Mouse (Mus musculus): ENCODE data around the gene Cd6. TPM values are rescaled to one million over a fixed set of nuclear protein-coding genes. Genes with fewer than 3 reads are reported as not detected.
A peak's percentile ranks its signal among the peaks of the same experiment; 100 is the strongest.

Cd6 gene
- total RNA-seq, 2 experiments from 2014 or later, result 0.21 to 3.8 TPM

DNA sequence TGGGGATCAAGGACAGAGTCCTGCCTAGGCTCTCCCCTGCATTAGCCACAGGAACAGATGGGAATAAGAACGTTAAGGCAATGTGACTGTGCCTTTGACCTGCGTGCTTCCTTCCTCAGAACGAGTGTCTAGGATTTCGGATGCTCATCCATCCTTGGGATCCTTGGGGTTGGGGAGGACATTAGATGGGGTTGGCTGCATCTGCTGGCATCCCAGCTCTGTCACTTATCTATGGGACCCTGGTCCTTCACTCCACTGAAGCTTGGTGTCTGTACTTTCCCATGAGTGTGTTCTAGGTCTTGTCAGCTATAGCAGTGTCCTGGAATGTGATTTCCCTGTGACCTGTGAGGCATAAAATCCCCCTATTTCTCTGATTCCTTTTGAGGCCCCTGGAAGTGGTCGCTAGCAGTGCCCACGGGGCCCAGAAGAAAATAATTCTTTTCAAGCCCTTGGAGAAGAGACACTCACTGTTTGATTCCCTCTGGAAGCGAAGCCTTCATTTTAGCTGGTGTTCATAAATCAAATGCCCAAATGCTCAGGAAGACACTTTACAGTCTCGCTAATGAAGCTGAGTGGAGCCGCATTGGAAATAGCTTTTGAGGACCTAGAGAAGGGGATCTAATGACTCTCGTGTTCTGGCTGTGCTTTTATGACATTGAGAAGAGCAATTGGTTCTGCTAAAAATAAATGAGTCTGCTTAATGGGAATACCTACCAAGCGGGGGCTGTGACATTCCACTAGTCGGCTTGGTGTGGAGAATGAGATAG is 60.2 kb downstream of the Cd6 start:
- no peak for ATAC-seq (replicated peaks; ENCODE audit: poor library complexity, severe bottlenecking)

DNA sequence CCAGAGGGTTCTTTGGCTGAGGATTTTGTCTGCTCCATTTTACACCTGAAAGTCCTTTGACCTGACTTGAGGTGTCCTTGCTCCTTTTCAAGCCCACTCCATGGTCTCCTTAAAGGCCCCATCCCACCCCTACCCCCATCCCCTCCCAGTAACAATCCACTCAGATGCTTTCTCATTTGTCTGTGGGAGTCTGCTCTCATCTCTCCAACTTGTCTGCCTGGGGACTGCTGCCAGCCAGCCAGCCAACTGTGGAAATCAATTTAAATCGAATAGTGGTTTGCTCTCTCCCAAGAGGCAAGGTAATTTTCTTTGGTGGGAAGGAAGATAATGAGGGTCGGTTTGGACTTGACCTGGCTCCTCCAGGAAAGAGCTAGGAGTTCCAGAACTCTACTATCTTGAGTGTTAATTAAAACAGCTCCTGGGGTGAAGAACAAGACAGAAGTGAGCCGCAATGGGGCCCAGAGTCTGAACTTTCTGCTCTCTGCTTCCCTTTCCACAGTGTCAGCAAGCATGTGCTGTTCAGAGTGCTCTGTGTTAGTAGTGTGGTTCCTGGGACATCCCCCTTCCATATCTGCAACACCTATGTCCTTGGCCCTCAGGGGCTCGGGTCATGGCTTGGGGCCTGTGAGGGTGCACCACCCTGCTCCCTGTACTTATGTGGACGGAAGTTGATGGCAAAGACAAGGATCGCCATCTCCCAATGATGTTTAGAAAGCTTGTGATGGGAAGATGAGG is 61.0 kb downstream of the Cd6 start:
- no peak for ATAC-seq (replicated peaks; ENCODE audit: poor library complexity, severe bottlenecking)

DNA sequence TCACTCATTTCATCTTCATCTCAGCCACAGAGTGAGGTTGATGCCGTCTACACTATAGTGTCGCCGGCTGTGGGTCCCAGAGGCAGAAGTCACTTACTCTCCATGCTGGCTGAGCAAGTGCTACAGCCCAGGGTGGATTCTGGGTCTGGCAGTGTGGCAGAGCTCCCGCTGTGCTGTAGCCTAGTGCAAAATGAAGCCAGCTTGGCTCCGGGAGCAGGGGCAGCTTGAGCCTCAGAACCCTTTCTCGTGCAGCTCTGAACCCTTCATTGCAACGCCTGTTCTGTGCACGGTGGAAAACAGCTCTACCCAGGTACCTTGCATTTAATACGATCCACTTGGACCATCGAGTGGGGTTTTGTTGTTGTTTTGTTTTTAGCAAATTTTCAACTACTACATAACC is 62.2 kb downstream of the Cd6 start:
- no peak for ATAC-seq (replicated peaks; ENCODE audit: poor library complexity, severe bottlenecking)

DNA sequence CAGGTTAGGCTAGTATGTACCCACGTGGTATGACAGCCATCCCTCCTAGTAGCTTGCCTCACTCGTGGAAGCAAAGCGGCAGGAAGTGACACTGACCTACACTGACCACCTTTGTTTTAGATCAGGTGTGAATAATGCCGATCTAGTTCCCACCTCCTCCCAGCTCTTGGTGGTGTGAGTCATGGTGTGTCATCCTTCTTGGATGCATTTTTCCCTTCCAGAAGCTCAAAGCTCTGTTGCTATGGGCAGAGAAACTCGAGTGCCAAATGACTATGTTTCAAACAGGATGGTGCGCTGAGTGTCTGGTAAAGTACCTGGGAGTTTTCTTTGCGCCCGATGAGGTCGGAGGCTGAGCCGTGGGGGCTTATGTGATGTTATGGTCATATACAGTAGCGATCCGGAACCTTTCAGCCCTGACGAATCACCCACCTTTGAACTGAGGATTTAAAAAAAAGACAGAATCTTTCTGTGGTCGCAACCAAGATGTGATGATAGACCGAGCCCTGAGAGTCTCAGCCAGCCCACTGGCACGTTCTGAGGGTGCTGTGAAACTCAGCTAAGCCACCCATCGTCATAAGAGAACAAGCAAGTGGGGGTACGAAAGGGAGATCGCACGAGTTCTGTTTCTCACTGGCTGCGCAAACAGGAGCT is 66.4 kb downstream of the Cd6 start:
- no peak for ATAC-seq (replicated peaks; ENCODE audit: poor library complexity, severe bottlenecking)

DNA sequence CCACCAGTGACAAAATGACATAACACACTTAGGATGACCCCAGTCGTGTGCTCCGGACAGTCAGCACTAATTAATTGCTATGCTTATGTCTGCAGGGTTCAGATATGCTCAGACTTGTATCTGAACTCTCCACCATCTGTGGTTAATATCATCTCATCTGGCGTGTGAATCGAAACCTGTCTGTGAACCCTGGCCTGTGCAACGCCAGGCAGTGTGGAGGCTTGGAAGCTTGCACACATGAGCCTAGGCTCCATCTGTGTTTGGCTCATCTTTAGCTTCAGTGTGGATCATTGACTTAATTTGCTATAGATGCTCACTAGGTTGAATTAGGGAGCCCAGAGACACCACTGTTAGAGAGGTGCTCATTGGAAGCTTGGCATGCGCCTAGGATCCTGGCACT is 67.4 kb downstream of the Cd6 start:
- no peak for ATAC-seq (replicated peaks; ENCODE audit: poor library complexity, severe bottlenecking)

DNA sequence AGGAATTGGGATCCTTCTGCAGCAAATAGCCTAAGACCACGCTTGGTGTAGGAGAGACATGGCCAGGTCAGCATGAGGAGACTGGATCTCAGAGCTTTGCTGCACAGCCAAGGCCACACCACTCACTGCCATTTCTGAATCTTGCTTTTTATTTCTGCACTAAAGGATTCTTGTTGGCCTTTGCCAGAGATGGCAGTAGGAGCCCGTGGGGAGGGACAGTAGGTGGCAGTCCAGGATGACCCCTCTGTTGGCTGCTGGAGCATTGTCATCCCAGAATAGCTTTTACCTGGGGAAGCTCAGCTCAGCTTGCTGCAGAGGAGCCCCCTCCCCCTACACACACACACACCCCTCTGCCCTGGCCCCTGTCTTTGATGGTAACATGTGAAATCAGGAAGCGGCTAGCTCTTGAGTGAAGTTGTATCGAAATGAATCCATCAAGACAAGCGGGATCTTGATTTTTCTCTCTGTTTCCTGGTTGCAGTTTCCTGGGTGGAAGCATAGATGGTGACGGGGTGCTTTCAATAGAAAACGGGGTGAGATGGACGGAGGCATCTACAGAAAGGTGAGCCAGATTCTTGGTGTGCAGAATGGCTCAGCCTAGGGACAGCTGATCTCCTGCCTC is 68.0 kb downstream of the Cd6 start:
- no peak for ATAC-seq (replicated peaks; ENCODE audit: poor library complexity, severe bottlenecking)

DNA sequence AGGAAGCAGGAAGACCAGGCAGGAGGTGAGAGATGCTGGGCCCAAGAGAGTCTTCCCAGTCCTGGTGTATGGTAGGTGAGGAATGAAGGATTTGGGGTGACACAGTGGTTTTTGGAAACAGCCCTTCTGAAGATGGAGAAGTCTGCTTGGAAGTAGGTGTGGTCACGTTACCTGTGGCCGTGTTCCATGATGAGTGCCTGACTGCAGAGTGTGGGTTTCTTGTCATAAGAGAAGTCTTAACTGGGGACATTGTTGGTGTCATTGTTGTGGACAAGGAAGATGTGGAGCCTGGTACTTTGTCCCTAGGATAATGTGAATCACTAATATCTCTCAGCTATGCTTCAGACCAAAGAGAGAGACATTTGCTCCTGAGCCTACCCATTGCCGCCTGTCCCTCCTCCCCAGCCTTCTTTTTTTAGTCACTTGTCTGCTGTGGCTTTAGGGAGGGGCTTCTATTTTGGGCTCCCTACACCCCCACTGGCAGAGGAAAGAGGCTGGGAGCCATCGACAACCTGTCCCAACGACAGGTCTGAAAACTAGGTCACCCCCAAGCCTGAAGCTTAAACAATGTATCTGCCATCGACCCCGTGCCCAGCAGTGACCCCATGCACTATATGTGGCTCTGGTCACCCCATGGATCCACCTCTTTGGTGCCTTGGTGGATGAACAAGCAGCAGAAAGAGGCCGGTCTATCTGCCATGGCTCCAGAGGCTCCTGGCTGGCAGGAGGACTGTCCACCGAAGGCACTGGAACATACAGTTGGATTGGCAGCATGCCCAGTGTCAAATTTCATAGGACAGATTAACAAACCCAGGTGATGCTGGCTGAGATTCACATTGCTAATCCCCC is 69.7 kb downstream of the Cd6 start:
- no peak for ATAC-seq (replicated peaks; ENCODE audit: poor library complexity, severe bottlenecking)

DNA sequence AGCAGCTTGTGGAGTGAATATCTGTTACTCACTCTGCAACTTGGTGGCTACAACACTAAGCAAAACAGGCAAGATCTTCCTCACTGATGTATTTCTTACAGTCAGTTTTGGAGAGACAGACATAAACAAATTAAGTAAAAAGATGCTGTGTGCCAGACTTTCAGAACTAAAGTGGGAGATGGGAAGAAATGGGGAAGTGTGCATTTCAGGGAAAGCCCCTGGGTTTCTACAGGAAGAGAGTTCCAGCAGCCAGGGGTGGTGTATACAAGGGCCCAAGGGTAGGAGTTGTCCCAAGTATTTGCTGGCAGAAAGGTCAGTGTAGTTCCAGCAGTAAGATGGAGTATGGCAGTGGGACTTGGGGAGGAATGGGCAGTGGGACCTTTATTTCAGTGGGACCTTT is 70.3 kb downstream of the Cd6 start:
- 0 out of 2 replicates have a peak, but pooled peaks have one; percentile 40 for ATAC-seq (replicated peaks; ENCODE audit: poor library complexity, severe bottlenecking)

DNA sequence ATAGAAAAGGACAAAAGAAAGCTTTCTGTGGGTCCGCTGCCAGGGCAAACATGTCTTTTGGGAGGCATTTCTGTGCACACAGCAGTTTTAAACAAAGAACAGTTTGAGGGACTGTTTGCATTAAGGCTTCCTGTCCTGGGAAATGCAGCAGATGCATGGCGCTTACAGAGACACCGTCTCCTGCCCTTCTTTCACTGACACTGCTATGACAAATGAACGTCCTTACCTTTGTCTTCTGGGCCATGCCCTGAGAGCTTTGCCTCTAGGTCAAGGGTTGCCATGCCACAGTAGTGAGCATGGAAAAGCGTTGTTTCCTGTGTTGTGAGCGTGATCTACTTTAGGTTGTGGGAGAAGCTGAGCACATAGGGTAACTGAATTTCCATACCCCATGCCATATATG is 71.2 kb downstream of the Cd6 start:
- ATAC-seq (replicated peaks; ENCODE audit: poor library complexity, severe bottlenecking), result no peak

DNA sequence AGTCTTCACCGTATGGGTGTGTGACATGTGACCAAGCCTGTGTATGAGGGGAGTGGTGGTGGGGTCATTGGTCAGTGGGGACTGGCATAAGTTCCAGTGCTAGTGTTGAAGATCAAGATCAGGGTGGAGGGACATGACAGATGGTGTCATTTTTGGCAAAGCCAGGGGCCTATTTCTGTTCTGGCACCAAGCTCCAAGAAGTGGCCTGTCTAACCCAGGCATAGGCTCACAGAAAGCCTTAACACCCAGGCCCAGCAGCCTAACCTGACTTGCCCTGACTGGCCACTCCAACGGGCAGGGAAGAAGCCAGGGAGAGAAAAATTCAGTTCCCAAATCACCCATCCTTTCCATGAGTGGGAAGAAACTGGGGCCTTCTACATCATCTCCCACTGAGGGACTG is 72.3 kb downstream of the Cd6 start:
- no peak for ATAC-seq (replicated peaks; ENCODE audit: poor library complexity, severe bottlenecking)

DNA sequence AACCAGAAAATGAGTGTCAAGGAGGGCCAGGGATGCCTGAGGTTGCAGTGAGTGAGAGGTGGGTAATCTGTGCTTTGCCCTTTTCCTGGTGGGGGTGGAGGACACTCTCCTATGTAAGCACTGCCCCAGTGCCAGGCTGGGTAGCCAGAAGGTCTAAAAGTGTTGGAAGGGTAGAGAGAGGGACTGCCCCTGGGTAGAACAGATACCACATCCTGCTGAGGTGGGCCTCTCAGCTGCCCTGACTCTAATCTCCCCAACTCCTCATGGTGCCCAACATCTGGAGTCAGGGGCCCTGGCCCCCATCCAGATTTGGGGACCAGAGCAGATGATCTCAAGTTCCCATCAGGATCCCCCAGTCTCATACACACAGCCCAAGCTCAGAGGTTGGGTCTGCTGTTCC is 72.7 kb downstream of the Cd6 start:
- ATAC-seq (replicated peaks; ENCODE audit: poor library complexity, severe bottlenecking), result no peak

DNA sequence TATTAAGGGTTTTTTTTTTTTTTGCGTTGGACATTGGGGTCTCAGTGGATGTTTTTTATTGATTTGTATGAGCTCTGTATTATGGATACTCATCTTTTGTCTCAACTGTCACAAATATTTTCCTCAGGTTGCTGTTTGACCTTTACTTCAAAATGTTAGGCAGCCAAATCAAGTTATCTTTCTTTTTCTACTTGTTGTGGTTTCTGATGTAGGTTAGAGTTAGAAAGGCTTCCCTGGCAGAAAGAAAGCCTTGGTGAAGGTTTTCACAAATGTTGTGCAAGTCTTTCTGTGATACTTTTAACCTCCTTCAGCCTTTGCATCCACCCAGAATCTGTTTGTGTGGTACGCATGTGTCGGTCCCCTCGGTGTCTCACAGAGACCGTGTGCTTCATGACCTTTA is 77.2 kb downstream of the Cd6 start:
- ATAC-seq (replicated peaks; ENCODE audit: poor library complexity, severe bottlenecking), result no peak

DNA sequence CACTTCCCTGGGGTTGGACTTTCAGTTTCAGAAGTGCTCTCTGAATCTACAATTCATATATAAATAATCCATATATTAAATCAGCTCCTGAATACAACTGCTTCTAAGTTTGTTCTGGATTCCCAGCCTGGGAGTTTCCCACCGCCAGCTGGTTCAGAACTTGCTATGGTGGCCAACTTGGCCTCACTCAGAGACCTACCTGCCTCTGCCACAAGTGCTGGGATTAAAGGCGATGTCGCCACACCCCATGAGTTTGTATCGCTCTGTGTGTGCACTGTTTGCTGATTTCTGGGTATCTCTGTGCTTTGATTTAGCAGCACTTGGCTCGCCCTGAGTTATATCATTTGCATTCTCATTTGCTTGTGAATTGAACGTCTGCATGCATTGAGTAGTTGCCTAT is 77.8 kb downstream of the Cd6 start:
- no peak for ATAC-seq (replicated peaks; ENCODE audit: poor library complexity, severe bottlenecking)

DNA sequence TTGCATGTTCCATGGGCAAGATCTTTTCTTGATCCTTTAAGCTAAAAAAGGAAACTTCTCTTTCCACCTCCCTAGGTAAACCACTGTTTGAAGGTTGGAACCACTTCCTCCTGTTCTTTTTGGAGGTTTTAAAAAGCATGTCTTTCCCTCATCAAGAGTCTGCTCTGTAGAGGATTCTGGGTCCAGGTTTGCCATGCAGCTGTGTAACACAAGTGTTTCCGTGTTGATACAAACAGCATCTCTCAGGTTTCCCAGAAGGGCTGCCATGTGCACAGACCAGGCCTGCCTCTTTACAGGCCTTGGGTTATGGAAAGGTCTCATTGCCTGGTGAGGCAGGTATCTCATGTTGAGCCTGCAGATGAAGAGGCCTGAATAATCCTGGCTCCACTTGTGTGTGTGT is 78.3 kb downstream of the Cd6 start:
- no peak for ATAC-seq (replicated peaks; ENCODE audit: poor library complexity, severe bottlenecking)

DNA sequence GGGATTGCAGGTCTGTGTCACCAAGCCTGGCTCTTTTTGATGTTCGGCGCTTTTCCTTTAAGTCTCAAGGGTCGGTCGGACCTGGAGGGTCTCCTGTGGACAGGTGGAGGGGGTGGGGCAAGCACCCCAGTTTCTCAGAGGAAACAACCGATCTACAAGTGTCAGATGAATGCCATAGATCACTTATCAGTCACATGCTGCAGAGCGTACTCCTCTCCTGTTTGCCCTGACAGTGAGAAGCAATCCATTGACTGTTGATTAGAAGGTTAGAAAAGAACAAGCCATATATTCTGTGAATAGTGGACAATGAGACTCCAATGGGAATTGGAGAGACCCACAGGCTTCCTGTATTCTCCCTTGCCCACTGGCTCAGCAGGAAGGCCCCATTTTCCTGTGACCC is 79.7 kb downstream of the Cd6 start:
- no peak for ATAC-seq (replicated peaks; ENCODE audit: poor library complexity, severe bottlenecking)

DNA sequence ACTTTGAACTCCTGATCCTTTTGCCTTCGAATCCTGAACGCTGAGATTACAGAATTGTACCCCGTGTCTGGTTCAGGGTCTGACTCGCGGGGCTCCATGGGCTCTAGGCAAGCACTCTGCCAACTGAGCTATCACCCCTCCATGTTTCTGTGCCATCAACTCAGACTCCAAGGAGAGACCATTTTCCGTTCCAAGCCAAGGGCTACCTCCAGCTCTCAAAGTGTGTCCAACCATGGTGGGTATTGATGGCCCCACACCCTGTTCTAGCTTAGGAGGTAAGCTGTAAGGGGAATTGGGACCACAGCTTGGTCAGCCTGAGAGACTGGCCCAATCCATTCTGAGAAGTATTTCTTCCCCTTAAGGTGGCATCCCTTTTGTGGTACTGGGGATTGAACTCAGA is 80.6 kb downstream of the Cd6 start:
- ATAC-seq (replicated peaks; ENCODE audit: poor library complexity, severe bottlenecking), result no peak

DNA sequence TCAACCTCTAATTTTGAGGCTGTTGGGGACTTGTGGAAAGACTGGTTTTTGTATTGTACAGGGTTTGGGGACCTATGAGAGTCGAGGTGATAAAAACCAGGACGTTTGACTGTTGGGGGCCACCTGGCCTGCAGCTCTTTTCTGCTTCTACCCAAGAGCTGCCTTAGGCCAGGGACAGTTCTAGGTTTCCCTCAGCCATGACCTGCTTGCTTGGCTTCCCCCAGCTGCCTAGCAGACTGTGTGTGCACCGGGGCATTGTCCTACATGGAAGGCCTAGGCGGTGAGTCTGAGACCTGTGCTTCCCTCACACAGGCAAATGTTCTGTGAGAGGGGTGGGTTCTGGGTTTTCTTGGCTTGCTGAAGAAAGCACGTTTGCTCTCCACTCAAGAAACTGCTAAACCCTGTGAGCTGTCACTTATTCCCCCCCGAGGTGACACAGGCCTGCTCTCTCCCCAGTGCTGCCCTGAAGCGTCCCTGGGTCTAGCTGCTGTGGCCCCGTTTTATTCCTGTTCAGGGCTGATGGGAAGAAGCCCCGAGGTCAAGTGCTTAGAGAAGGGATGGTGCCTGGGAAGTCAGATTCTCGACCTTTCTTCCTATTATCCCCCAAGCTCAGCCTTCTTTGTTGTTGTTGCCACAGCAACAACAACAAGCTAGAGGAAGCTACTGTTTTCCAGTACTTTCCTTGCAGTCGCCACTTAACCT is 81.3 kb downstream of the Cd6 start:
- no peak for ATAC-seq (replicated peaks; ENCODE audit: poor library complexity, severe bottlenecking)

DNA sequence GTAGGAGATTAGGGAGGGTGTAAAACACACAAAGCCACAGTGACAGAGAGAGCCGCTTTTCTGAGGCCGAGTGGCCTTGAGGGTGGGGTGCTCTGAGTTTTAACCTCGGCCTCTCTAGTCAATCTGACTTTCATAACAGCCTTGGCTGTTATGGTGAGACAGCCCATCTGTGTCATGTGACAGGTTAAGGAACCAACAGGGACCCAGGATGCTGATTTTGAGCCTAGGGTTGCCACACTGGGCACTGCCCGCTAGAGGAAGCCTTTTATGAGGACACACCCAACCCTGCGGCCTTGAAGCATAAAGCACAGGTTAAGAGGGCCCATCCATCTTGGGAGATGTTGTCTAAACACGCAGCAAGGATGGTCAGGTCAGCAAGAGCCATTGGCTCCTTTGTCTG is 82.1 kb downstream of the Cd6 start:
- peak; percentile 50 for ATAC-seq (replicated peaks; ENCODE audit: poor library complexity, severe bottlenecking)

DNA sequence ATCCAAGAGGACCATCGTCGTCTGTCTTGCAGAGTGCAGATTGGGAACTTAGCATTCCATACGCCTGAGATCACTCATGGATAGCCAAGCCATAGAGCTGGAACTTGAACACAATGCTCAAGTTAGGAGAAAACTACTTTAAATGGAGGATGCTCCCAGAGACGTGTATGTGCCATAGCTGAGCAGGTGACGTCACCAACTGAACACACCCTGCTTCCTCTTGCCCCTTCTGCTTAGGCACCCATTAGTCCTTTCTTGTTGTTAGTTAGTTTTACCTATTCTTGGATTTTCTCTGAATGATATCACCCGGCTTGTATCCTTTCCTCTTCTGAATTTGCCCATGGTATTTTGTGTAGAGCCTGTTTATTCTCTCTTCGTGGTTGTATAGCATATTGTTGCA is 82.7 kb downstream of the Cd6 start:
- ATAC-seq (replicated peaks; ENCODE audit: poor library complexity, severe bottlenecking), result no peak

DNA sequence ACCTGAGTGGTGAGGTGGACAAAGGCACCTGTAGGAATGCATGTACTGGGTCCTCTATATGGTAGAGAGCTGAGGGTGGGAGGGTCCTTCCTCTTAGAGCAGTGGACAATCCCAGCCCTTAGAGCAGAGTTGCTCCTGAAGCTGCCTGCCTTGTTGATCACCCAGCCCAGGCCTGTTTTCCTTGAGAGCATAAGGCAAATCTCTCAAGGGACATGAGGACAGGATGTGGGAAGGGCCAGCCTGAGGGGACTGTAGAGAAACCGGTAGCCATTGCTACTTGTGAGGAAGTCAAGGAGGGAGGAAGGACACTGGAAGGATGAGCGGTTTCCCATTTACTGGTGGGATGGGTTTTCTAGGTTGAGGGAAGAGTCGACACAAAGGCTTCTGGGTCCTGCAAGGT is 87.3 kb downstream of the Cd6 start:
- no peak for ATAC-seq (replicated peaks; ENCODE audit: poor library complexity, severe bottlenecking)
